Mouse (Mus musculus): ENCODE results near the gene Sgsh.

DNA sequence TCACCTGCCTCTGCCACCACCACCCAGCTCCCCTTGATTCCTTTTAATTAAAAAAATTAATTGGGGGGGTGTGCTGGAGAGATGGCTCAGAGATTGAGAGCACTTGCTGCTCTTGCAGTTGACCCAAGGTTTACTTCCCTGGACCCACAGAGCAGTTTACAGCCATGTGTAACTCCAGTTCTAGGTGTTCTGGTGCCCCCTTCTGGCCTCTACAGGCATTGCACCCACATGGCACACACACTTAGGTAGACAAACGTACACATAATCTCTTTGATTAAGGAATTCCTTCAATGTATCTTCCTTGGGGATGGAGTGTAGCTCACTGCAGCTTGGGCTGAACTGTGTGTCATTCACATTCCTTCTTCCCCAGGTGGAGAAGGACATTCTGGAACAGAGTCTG, 30.3 kb downstream of the Sgsh start:
- no peak for TF ChIP-seq GATA1 (IDR thresholded peaks at IDR 0.05; ENCODE audit: borderline replicate concordance, low read length)
- TF ChIP-seq FLI1 (IDR thresholded peaks at IDR 0.05; ENCODE audit: low read length), result no peak
